Mouse (Mus musculus) embryonic fibroblast, embryonic 13.5 days (primary cell): ENCODE measurements at regions not wholly inside any gene's neighbourhood (a gene's known extent, or its start where the extent isn't known, plus 50 kb on each side); places are given as distances from the start of the nearest gene placed in this dataset.

Experiments used
- CTCF ChIP-seq: IDR thresholded peaks from 2 replicates; pipeline ENCODE4 v1.5.1; 2011; ENCODE audit warnings: mild to moderate bottlenecking, control low read depth, low read length, moderate library complexity, borderline replicate concordance; ENCODE audit not compliant: insufficient read depth
- POLR2A ChIP-seq: IDR thresholded peaks from 2 replicates; pipeline ENCODE4 v1.6.1; 2011; ENCODE audit warnings: low read depth, mild to moderate bottlenecking, control low read depth, low read length, moderate library complexity

DNA sequence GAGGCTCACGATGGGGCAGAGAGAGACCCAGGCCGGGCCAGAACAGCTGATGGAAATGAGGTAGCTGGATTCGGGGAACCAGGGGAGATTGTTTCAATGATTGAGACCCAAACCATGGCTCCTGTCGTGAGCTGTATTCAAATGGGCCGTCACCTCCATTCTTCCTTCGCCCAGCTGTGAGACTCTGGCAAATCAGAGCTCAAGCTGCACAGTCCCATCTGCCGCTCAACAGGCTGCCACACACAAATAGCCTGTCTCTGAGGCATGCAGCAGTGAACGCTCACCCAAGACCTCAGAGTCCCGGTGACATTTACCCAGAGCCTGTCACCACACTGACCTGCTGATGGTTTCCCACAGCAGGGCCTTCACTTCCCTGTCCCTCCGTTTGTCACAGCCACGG, 60.1 kb upstream of the Aldh1b1 start:
- TF ChIP-seq CTCF = no peak
- no peak for TF ChIP-seq POLR2A
